Mouse (Mus musculus) MEL (cell line): ENCODE data around the gene Tlx1.

ENCODE experiments used
- MAX ChIP-seq: IDR thresholded peaks from 2 replicates; pipeline ENCODE4 v1.6.1; 2011; ENCODE audit warnings: low read length, improper control_type of control experiment
- MEF2A ChIP-seq: IDR thresholded peaks from 2 replicates; pipeline ENCODE4 v1.6.1; 2014; ENCODE audit warnings: low read depth, mild to moderate bottlenecking, inconsistent platforms, low read length, improper control_type of control experiment; ENCODE audit not compliant: poor library complexity, insufficient replicate concordance, severe bottlenecking; ENCODE audit errors: extremely low read depth
- POLR2A ChIP-seq, 2 experiments: IDR thresholded peaks; 2 replicates each; pipeline ENCODE4 v1.6.1; 2011 to 2012; ENCODE audit warnings: low read length in 2 of 2, mild to moderate bottlenecking in 2 of 2, control low read depth in 1 of 2, improper control_type of control experiment in 1 of 2, low read depth in 1 of 2, moderate library complexity in 1 of 2; ENCODE audit not compliant: control insufficient read depth in 1 of 2, insufficient read depth in 1 of 2, poor library complexity in 1 of 2
- SMC3 ChIP-seq: IDR thresholded peaks from 2 replicates; pipeline ENCODE4 v1.6.1; 2011; ENCODE audit warnings: low read depth, low read length, improper control_type of control experiment
- TCF12 ChIP-seq: IDR thresholded peaks from 2 replicates; pipeline ENCODE4 v1.6.1; 2014; ENCODE audit warnings: low read depth, mild to moderate bottlenecking, inconsistent platforms, low read length, improper control_type of control experiment, moderate library complexity
- UBTF ChIP-seq: IDR thresholded peaks from 2 replicates; pipeline ENCODE4 v1.6.1; 2012; ENCODE audit warnings: low read depth, mild to moderate bottlenecking, inconsistent platforms, low read length, improper control_type of control experiment, moderate library complexity, borderline replicate concordance; ENCODE audit not compliant: insufficient read depth

- TF ChIP-seq MEF2A (no peak), MAX (no peak), POLR2A (IDR thresholded peaks at IDR 0.05; ENCODE audit: control insufficient read depth in 1 of 2, insufficient read depth in 1 of 2, low read depth in 1 of 2, low read length in 2 of 2, poor library complexity in 1 of 2) (no peak), SMC3 (no peak), TCF12 (no peak), UBTF (no peak)
Observed at GRCm38 (mm10) chr19:45158201-45158600, 7.7 kb downstream of the Tlx1 start.
